Mouse (Mus musculus): ENCODE measurements around the gene Gm21677. TPM values are rescaled to one million over a fixed set of nuclear protein-coding genes. Genes with fewer than 3 reads are reported as not detected.
"Not testable (repeated sequence)": the region's sequence is repeated elsewhere in the genome, so short reads cannot be mapped to it uniquely, and the experiment has no call there.

Gene Gm21677
- total RNA-seq (2022), result not detected

DNA sequence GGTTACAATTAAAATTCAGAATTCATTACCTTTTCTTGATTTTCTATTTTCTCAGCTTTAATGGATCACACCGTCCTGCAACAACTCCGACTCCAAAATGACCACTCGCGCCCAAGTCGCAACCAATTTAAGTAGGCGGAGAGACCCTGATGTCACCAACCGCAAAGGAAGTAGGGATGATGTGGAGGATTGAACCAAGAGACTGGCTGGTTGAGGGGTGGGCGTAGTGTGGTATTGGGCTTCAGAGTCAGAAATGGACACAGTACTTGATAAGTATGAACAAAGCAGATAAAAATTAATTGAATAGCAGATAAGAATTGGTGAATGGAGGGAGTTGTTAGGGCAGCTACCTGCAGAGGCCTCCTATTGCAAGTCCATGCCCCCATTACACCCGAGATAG, at the start of gene Gm21677:
TSS of gene Gm21677 (minus strand) at position 101 of the 400 bp plus-strand sequence.
- DNase-seq (ENCODE audit: low spot score in 2 of 2), result not testable (repeated sequence)

DNA sequence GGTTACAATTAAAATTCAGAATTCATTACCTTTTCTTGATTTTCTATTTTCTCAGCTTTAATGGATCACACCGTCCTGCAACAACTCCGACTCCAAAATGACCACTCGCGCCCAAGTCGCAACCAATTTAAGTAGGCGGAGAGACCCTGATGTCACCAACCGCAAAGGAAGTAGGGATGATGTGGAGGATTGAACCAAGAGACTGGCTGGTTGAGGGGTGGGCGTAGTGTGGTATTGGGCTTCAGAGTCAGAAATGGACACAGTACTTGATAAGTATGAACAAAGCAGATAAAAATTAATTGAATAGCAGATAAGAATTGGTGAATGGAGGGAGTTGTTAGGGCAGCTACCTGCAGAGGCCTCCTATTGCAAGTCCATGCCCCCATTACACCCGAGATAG, 39.0 kb upstream of the Gm21677 start, which contains the start of gene Gm21693:
TSS of gene Gm21693 (minus strand) at position 101 of the 400 bp plus-strand sequence.
- DNase-seq (ENCODE audit: low spot score in 2 of 2), result not testable (repeated sequence)

DNA sequence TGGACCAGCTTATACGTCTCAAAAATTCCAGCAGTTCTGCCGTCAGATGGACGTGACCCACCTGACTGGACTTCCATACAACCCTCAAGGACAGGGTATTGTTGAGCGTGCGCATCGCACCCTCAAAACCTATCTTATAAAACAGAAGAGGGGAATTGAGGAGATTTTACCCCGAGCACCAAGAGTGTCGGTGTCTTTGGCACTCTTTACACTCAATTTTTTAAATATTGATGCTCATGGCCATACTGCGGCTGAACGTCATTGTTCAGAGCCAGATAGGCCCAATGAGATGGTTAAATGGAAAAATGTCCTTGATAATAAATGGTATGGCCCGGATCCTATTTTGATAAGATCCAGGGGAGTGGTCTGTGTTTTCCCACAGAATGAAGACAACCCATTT, 34.4 kb upstream of the Gm21677 start:
- DNase-seq (ENCODE audit: low spot score in 2 of 2), result peak; percentile 15 to 18

Other genes starting within 250 kb of the Gm21677 start
- gene Gm21693, start 38.9 kb upstream of the Gm21677 start, total RNA-seq (2022), result not detected
- gene Gm21704, start 103.7 kb upstream of the Gm21677 start, total RNA-seq (2022), result not detected
- gene Gm21708, start 103.7 kb upstream of the Gm21677 start, total RNA-seq (2022), result not detected

Measured in layer of hippocampus, adult 8-10 months (tissue).